Mouse (Mus musculus): ENCODE measurements around the gene Tmem94.

DNA sequence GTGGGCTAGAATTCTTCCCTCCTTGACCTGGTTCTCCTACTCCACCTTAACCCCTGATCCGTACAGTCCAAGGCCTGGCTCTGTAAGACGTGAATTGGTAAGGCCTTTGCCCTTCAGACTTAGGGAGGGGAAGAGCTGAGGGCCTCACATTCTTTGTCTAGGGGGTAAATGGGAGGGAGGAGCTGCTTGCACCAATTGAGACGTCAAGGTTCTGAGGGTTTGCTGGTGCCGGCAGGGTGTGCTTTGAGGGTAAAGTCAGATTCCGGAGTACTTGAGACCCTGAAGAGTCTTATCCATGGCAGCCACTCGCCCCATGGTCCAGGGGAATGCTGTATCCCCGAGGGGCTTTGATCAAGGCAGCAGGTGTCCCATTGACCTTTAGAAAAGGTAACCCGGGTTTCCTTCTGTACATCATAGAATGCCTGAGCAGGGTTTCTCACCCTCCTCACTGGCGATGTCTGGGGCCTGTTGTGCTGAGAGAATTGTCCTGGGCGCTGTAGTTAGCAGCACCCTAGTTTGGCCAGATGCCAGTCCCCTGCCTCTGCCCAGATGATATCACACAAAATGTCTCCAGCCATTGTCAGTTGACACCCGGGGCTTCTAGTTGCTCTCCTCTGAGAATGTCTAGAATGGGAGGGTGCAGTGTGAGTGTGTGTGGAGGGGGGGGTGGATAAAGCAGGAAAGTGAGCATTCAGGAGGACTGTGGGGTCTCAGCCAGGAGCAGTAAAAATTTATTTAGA lies 71.6 kb downstream of the Tmem94 start:
- TF ChIP-seq CTCF (IDR thresholded peaks at IDR 0.05; ENCODE audit: control insufficient read depth, insufficient read depth, insufficient read length): no peak
- TF ChIP-seq MYOD1 (IDR thresholded peaks at IDR 0.05; ENCODE audit: control insufficient read depth, insufficient read length, low read depth): no peak
- no peak for TF ChIP-seq MAX (IDR thresholded peaks at IDR 0.05)
- no peak for TF ChIP-seq USF1 (IDR thresholded peaks at IDR 0.05; ENCODE audit: low read depth)
- TF ChIP-seq MYOG (IDR thresholded peaks at IDR 0.05; ENCODE audit: control insufficient read depth, extremely low read depth, insufficient read length): no peak
- no peak for TF ChIP-seq CEBPB (IDR thresholded peaks at IDR 0.05; ENCODE audit: low read depth)
